Mouse (Mus musculus) activated CD4-positive, CD25-positive, alpha-beta regulatory T cell, adult 9 weeks (primary cell): ENCODE results near the gene Cars2. TPM values are rescaled to one million over a fixed set of nuclear protein-coding genes. Genes with fewer than 3 reads are reported as not detected.

Experiments
- polyA plus RNA-seq: library from polyadenylated mRNA; unstranded; fragments of 100-300 nt; shearing (Covaris generic); gene quantifications from one replicate; pipeline ENCODE4 v1.2.1, GENCODE M21; 2017

Cars2 gene
- polyA plus RNA-seq: 19.7 TPM

GRCm38 (mm10) chr8:11550281-11550948 lies at the start of gene Cars2:
TSS of gene Cars2 (minus strand) at chr8:11550783.

DNA sequence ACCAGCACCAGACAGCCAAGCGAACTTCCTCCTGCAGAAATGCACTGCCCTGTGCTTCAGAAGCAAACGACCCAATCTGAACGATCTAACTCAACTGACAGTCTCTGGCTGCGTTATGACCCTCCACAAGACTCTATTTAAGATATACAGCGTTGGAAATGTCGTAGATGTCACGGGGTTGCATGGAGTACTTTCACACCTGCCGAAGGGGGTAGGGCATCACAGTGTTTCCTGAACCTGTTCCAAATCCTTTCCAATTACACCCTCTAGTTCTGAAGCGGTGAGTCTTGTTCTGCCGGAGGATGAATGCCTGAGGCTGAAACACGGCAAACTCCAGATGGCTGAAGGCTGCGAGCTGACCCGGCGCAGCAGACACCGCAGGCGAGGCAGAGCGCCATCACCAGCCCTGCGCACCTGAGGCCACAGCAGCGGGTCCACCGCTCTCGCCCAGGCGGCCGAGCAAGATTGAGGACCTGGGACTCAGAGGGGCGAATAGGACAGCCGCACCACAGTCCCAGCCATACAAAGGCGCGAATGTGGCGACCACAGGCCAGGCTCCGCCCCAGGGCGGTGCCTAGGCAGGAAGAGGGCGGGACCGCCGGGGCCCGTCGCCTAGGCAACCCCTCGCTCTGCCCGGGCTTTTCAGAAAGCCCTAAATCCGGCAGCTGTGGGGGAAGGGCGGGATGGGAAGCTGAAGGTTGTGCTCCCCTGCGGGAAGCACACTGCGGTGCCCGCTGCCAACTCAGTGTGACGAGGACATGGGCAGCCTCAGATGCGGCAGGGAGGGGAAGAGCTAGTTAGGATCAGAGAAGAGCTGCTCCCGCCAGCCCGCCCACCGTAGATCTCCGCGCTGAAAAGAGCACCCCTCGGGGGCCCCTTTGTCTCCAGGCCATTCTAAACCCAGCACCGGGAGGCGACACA lies 4.5 kb upstream of the Cars2 start, which contains the start of gene Ing1:
TSS of gene Ing1 (plus strand) at position 773 of the 921 bp plus-strand sequence.

DNA sequence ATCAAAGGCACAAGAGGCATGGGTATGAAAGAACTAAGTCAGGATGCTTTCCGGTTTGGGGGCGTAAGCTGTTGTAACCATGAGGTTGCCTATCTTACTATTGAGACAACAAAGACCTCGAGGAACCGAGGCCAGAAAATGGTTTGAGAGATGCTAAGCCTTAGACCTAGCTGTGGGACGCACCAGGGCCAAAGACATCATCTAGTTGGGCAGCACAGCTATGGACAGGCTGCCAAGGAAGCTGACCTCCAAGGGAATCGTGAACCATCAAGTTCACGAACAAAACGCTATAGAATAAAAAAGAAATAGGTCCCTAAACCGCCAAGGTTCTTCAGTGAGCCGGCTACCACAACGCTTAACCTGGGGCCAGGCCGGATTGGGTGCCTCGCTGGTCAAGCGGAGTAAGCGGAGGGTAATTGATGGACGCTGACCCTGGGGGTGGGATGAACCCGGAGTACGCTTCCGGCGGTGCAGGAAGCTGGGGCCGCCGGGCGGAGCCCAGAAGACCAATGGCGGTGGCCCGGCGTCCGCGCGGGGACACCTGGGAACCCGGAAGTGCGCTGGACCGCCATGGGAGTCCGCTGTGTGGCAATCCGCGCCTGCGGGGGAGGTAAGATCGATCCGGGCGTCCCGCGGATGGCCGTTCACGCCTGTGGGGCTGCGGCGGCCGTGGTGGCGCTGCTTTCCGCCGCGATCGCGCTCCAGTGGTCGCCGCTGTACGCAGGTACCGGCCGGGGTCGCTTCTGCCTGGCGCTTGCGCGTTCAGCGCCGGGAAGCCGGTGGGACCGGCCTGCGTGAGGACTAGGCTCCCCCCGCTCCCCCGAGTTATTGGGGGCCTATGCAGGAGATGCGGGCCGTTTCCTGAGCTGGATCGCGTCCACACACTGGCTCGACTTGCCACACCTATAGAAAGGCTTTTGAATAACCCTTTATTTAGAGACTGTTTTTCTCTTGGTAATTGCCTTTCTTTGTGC lies 53.3 kb downstream of the Cars2 start, which contains the start of gene Naxd:
TSS of gene Naxd (plus strand) at position 490 of the 974 bp plus-strand sequence.

DNA sequence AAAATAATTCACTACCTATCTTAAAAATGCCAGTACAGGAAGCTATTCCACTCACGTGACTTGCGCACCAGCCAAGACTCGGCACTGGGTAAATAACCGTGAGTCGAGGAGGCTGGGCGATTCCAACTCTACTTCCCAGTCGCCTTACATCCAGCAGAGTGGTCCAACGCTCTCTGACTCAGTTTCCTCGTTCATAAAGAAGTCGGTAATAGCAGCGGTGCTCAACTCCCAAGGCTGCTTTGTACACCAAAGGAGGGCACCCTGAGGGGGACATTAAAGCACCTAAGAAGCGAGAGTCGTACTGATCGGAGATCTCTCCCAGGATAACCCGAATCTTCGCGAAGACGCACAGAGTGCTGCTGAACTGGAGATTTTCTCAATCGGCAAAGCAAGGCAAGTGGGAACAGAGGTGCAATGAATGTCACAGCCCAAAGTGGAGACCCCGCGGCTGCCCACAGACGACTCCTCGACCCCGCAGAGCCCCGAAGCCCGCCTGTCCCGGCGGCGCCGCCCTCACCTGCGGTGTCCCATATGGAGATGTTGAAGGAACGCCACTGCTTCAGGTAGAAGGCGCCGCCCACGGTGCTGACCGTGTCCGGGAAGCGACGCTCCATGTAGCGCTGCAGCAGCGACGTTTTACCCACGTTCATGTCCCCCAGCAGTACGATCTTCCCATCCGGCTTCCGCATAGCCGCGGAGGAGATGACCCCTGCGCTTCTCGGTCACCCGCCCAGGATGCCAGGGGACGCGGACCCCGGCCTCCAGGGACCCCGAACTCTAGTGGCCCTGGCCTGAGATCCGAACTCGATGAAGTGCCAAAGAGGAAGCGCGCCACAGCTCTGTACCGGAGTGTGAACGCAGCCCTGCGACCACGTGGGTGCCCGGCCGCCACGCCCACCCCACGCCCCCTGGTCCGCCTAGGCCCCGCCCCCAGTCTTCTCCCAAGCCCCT lies 72.5 kb downstream of the Cars2 start, which contains the start of gene Rab20:
TSS of gene Rab20 (minus strand) at position 900 of the 951 bp plus-strand sequence.

Other genes with a start within 250 kb of the Cars2 start
- 0.06 TPM for gene Col4a2, start 238.0 kb downstream of the Cars2 start, polyA plus RNA-seq
- gene Col4a1, start 238.0 kb downstream of the Cars2 start, polyA plus RNA-seq: not detected
- gene Rab20, start 72.1 kb downstream of the Cars2 start, polyA plus RNA-seq: 9.0 TPM
- 71.6 TPM for gene Naxd, start 53.3 kb downstream of the Cars2 start, polyA plus RNA-seq
- gene Ing1, start 4.8 kb upstream of the Cars2 start, polyA plus RNA-seq: 58.4 TPM
- gene Ankrd10, start 85.0 kb upstream of the Cars2 start, polyA plus RNA-seq: 74.3 TPM
- gene 1700016D06Rik, start 150.3 kb upstream of the Cars2 start, polyA plus RNA-seq: not detected
- 15.7 TPM for gene Arhgef7, start 176.9 kb upstream of the Cars2 start, polyA plus RNA-seq